Mouse (Mus musculus) midbrain, embryonic 13.5 days (tissue): ENCODE measurements around the gene Mybpc2. TPM values are rescaled to one million over a fixed set of nuclear protein-coding genes. Genes with fewer than 3 reads are reported as not detected.

ENCODE experiments used
- ATAC-seq: fragments of 200-750 bp; cut with Nextera tagmentation; 2 replicates; pipeline ENCODE4 v1.8.0; 2017; ENCODE audit warnings: mild to moderate bottlenecking, moderate TSS enrichment, moderate library complexity
- H3K27ac ChIP-seq: fragments of 300-500 bp; sonication (generic); 2 replicates; pipeline ENCODE4 v1.5.1; 2015; ENCODE audit warnings: inconsistent platforms, mild to moderate bottlenecking, moderate library complexity
- H3K27me3 ChIP-seq: fragments of 300-500 bp; sonication (generic); 2 replicates; pipeline ENCODE4 v1.6.1; 2015; ENCODE audit warnings: mild to moderate bottlenecking, inconsistent platforms
- H3K36me3 ChIP-seq: fragments of 300-500 bp; sonication (generic); 2 replicates; pipeline ENCODE4 v1.6.1; 2015; ENCODE audit warnings: mild to moderate bottlenecking, inconsistent platforms
- H3K4me1 ChIP-seq: fragments of 300-500 bp; sonication (generic); replicated peaks from 2 replicates; pipeline ENCODE4 v1.6.1; 2015; ENCODE audit warnings: inconsistent platforms
- H3K4me2 ChIP-seq: fragments of 300-500 bp; sonication (generic); replicated peaks from 2 replicates; pipeline ENCODE4 v1.6.1; 2015; ENCODE audit warnings: moderate library complexity, mild to moderate bottlenecking, inconsistent platforms
- H3K4me3 ChIP-seq: fragments of 300-500 bp; sonication (generic); replicated peaks from 2 replicates; pipeline ENCODE4 v1.5.1; 2015; ENCODE audit warnings: mild to moderate bottlenecking, inconsistent platforms
- H3K9ac ChIP-seq: fragments of 300-500 bp; sonication (generic); replicated peaks from 2 replicates; pipeline ENCODE4 v1.6.1; 2015; ENCODE audit warnings: mild to moderate bottlenecking, inconsistent platforms
- H3K9me3 ChIP-seq: fragments of 300-500 bp; sonication (generic); 2 replicates; pipeline ENCODE4 v1.6.1; 2016; ENCODE audit warnings: mild to moderate bottlenecking, inconsistent platforms
- WGBS: fragments of 180-500 bp; shearing (Covaris S2); methylation state at CpG from one replicate; pipeline ENCODE4 v1.1.7; 2015; 5-methylcytosine and 5-hydroxymethylcytosine counted together
- polyA plus RNA-seq: library from polyadenylated mRNA; unstranded; fragments of >200 nt; fragmentation: Nextera tagmentation; extraction: Ambion mirVana; gene quantifications from 2 replicates; pipeline ENCODE4 v1.2.1, GENCODE M21; 2015

The Mybpc2 gene
- polyA plus RNA-seq, 1 experiment from 2014 or later = 0.16 TPM

DNA sequence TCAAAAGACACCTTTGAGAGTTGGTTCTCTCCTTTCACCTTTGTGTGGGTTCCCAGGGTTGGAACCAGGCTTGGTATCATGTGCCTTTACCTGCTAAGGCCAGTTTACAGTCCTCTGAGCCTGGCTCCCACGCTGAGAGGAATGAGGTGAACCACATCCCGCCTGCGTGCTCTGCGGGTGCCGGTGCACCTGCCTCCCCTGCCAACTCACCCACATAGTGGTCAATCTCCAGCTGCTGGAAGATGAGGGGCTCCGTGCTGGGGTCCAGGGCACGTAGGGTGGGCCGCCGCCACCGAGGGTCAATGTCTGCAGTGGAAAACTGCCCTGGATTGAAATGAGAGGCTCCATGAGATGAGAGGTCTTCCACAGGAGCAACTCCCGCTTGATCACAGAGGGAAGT is 18.1 kb upstream of the Mybpc2 start:
- H3K4me1 ChIP-seq = peaks cover 6% of the 10 kb centered on the region
- H3K27me3 ChIP-seq = no peaks in the 10 kb centered on the region
- ATAC-seq = no peak
- H3K9ac ChIP-seq = no peak overlapping the region
- H3K4me3 ChIP-seq = no peak overlapping the region
- no peak overlapping the region for H3K4me2 ChIP-seq
- H3K9me3 ChIP-seq = no peaks in the 10 kb centered on the region; the same call in 1 of the 2 replicates
- WGBS = 94% methylated on average over 11 of the region's 11 CpGs
- peaks cover 55% of the 10 kb centered on the region for H3K36me3 ChIP-seq
- no peak overlapping the region for H3K27ac ChIP-seq

DNA sequence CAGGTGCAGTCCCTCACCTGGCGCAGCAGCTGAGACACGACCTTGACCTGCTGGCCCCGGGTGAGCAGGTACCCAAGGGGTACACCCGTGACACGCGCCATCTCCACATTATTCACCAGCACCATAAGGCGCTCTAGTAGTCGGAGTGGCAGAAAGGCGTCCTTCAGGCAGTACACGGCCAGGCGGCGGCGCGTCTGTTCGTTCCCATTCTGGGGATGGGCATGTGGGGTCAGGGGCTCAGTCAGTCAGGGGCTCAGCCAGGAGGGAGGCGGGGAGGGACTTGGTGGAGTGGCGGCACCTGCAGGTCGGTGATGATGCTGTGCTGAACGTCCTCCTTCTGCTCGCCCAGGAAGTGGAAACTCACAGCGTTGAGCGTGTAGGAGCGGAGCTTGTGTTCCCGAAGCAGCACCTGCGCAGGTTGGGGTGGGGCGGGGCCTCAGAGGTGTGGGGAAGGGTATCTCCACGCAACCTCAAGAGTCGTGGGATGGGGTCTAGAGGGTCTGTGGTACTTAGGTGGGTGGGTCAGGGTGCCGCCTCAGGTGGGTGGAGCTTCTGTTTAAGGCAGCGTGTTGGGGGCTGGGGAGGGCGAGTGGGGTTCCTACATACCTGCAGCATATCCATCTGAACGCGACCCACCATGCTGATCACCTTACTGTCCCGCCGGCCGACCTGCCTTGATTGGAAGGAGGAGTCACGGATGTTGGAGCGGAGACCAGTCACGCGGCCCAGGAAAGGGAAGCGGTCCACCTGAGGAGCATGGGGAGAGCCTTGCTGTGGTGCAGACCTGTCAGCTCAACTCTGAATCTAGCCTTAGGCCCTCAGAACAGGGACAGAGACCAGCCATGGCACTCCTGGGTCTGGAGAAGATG is 14.5 kb upstream of the Mybpc2 start:
- peaks cover 84% of the 10 kb centered on the region for H3K36me3 ChIP-seq
- H3K27ac ChIP-seq = no peak overlapping the region
- no peaks in the 10 kb centered on the region for H3K27me3 ChIP-seq
- WGBS = 93% methylated on average over 41 of the region's 41 CpGs
- ATAC-seq = no peak
- no peak overlapping the region for H3K9ac ChIP-seq
- H3K4me3 ChIP-seq = no peak overlapping the region
- no peaks in the 10 kb centered on the region for H3K9me3 ChIP-seq
- no peak overlapping the region for H3K4me2 ChIP-seq
- no peaks in the 10 kb centered on the region for H3K4me1 ChIP-seq

DNA sequence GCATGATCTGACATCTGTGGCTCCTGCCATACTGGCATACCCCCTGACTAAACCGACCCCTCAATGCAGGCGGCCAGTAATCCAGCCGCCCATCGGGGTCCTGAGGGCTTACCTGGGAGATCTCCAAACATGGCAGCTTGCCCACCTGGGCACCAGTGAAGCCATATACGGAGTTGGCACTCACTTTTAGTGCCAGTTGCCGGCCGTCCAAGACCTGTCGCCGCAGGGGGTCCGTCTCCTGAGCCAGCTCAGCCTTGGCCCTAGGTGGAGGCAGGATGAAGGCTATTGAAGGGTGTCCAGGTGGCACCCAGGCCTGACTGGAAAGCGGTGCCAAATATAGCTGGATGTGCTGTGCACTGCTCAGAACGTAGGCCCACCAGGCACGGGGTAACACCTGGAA is 13.0 kb upstream of the Mybpc2 start:
- Histone ChIP-seq H3K4me1 (no peaks in the 10 kb centered on the region), H3K27ac (no peak overlapping the region), H3K4me3 (no peak overlapping the region), H3K36me3 (peaks cover 96% of the 10 kb centered on the region), H3K27me3 (no peaks in the 10 kb centered on the region), H3K9ac (no peak overlapping the region), H3K9me3 (no peaks in the 10 kb centered on the region), H3K4me2 (no peak overlapping the region)
- WGBS = 93% methylated on average over 13 of the region's 13 CpGs
- ATAC-seq = no peak

DNA sequence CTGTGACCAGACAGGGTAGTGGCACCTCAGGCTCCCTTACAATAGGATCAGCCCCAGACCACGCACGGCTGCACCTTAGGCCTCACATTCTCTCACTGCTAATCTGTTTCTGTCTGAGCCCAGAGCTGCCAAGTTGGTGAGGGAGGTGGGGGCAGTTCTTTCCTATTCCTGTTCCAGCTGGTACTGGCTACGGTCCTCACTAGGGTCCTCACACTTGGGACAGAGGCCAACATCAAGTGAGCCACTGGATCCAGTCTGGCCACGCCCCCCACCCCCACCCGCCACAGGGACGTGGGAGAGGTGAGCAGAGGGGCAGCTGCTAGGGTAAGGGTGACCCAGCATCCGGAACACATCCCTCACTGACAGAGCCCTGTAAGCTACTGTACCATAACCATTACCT is 12.6 kb upstream of the Mybpc2 start:
- no peak for ATAC-seq
- Histone ChIP-seq H3K9ac (no peak overlapping the region), H3K4me3 (no peak overlapping the region), H3K9me3 (no peaks in the 10 kb centered on the region), H3K4me2 (no peak overlapping the region), H3K27ac (no peak overlapping the region), H3K36me3 (peaks cover 95% of the 10 kb centered on the region), H3K27me3 (no peaks in the 10 kb centered on the region), H3K4me1 (no peaks in the 10 kb centered on the region)
- 85% methylated on average over 7 of the region's 7 CpGs for WGBS

DNA sequence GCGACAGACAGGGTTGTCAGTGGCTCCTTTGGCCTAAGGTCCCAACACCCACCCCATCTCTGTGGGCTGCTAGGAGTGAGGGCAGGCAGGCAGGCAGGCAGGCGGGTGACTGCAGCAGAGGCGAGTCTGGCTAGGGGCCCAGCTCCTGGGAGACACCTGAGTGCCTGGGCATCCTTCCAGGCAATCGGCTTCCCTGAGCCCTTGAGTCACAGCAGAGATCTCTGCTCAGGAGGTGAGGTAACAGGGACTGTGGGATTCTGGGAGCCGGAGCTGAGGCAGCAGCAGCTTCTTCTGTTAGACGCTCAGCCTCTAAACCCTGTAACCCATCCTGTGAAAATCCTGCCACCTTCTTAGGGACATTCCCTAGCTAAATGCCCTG is 12.1 kb upstream of the Mybpc2 start:
- H3K9ac ChIP-seq = no peak overlapping the region
- no peak overlapping the region for H3K4me3 ChIP-seq
- H3K4me2 ChIP-seq = no peak overlapping the region
- no peaks in the 10 kb centered on the region for H3K27me3 ChIP-seq
- no peaks in the 10 kb centered on the region for H3K4me1 ChIP-seq
- no peaks in the 10 kb centered on the region for H3K9me3 ChIP-seq
- no peak overlapping the region for H3K27ac ChIP-seq
- H3K36me3 ChIP-seq = peaks cover 91% of the 10 kb centered on the region
- 94% methylated on average over 6 of the region's 6 CpGs for WGBS
- no peak for ATAC-seq

DNA sequence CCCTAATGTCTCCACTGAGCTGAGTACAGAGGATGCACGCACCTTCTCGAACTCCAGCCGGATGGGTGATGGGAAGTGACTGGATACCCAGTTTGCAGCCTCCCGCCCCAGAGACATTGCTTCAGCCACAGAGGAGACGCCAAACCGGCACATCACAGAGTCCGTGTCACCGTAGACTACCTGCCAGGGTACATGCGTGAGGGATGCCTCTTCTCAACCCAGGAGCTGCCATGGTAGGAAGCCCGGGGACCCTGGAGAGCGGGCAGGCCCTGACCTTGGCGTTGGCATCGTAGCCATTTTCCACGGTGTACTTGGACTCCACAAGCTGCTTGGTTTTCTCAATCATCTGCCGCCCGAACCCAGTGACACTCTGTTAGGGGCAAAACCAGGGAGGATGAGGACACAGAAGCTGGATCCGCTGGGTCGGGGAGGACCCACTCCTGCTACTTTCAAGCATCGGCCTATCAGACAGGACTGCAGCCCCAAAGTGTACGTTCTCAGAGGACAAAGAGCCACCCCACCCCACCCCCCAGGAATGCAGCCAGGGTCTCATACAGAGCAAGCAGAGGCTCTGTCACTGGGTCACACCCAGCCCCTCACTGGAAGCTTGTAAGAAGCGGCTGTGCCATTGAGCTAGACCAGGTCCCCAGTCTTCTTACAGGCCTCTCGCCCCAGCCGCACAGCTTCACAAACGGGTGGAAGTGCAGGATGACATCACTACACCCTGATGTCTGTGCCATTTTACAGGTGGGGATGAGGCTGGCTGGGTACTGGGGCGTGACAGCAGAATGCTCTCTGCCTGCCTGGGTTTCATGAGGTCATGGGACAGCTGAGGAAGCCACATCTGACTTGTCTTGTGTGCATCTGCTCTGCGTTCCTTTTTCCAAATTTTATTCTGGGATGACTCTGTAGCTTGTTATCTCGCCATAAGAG is 11.5 kb upstream of the Mybpc2 start:
- no peaks in the 10 kb centered on the region for H3K9me3 ChIP-seq
- 94% methylated on average over 27 of the region's 27 CpGs for WGBS
- ATAC-seq = no peak
- H3K4me1 ChIP-seq = no peaks in the 10 kb centered on the region
- H3K4me2 ChIP-seq = no peak overlapping the region
- no peak overlapping the region for H3K27ac ChIP-seq
- peaks cover 84% of the 10 kb centered on the region for H3K36me3 ChIP-seq
- no peak overlapping the region for H3K9ac ChIP-seq
- no peaks in the 10 kb centered on the region for H3K27me3 ChIP-seq
- H3K4me3 ChIP-seq = no peak overlapping the region

DNA sequence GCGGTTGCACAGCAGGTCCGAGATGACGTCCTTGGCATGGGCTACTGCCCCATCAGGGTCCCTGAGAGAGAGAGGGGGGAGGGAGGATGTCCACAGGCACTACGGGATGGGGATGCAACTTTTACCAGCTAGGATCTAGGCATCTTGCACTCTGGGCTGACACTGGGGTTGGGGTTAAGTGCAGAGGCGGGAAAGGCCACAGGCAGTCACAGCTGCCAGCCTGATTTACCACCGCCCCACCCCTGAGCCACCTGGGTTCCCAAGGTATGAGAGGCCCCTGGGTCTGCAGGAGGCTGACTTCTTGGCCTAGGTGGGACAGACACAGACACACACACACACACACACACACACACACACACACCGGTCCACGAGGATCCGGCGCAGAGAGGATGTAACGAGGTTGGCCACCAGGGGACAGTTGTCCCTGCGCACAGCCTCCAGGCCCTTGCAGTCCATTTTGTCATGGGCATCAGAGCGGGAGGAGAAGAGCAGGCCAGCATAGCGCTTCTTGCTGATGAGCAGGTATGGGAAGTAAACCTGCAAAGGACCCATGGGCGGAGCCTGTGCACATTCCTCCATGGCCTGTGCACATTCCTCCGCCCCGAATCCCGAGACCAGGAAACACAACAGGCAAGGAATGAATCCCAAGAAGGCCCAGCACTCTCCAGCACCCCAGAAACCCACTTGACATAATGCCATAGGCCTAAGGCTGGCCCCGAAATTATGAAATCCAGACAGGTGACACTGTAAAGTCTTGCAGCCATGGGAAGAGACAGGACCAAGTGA is 10.4 kb upstream of the Mybpc2 start:
- no peak overlapping the region for H3K9ac ChIP-seq
- H3K4me2 ChIP-seq = no peak overlapping the region
- 91% methylated on average over 19 of the region's 19 CpGs for WGBS
- H3K36me3 ChIP-seq = peaks cover 73% of the 10 kb centered on the region
- H3K4me1 ChIP-seq = no peaks in the 10 kb centered on the region
- ATAC-seq = no peak
- no peaks in the 10 kb centered on the region; the same call in 1 of the 2 replicates for H3K27me3 ChIP-seq
- no peaks in the 10 kb centered on the region for H3K9me3 ChIP-seq
- no peak overlapping the region for H3K4me3 ChIP-seq
- no peak overlapping the region for H3K27ac ChIP-seq

DNA sequence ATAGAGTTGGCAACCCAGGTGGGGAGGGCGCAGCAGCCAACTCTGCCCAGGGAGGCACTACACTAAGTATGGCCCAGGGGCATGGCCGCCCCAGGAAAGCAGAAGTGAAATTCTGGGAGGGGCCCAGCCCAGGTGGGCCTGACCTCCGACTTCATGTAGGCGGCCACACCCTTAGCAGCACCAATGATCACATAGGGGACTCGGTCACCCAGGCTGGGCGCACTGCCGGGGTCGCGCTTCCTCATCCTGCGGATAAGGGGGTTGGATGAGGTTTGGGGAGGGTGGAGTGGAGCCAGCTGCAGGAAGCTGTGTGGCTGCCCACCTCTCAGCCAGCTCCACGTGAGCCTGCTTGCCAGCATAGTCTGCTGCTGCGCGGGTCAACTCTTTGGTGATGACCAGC is 9.8 kb upstream of the Mybpc2 start:
- H3K4me1 ChIP-seq = no peaks in the 10 kb centered on the region
- H3K27ac ChIP-seq = no peak overlapping the region
- H3K9me3 ChIP-seq = no peaks in the 10 kb centered on the region
- no peak for ATAC-seq
- H3K27me3 ChIP-seq = peaks cover 5% of the 10 kb centered on the region
- H3K9ac ChIP-seq = no peak overlapping the region
- peaks cover 67% of the 10 kb centered on the region for H3K36me3 ChIP-seq
- H3K4me2 ChIP-seq = no peak overlapping the region
- 94% methylated on average over 13 of the region's 13 CpGs for WGBS
- H3K4me3 ChIP-seq = no peak overlapping the region

DNA sequence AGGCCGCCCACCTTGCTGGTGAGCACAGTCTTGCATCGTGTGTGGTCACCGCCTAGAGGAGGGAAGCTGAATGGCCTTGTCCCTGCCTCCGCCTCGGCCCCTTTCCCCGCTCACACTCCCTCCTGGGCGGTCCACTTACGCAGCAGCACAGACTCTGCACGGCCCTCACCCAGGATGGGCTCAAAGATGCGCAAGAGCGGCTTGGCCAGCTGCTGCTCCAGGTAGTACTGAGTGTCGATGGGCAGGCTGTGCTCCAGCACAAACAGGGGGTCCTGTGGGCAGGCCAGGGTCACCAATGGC is 9.2 kb upstream of the Mybpc2 start:
- Histone ChIP-seq H3K27ac (no peak overlapping the region), H3K4me1 (no peaks in the 10 kb centered on the region), H3K9ac (no peak overlapping the region), H3K4me3 (no peak overlapping the region), H3K4me2 (no peak overlapping the region), H3K27me3 (peaks cover 11% of the 10 kb centered on the region), H3K9me3 (no peaks in the 10 kb centered on the region), H3K36me3 (peaks cover 62% of the 10 kb centered on the region)
- ATAC-seq = no peak
- 80% methylated on average over 12 of the region's 12 CpGs for WGBS

DNA sequence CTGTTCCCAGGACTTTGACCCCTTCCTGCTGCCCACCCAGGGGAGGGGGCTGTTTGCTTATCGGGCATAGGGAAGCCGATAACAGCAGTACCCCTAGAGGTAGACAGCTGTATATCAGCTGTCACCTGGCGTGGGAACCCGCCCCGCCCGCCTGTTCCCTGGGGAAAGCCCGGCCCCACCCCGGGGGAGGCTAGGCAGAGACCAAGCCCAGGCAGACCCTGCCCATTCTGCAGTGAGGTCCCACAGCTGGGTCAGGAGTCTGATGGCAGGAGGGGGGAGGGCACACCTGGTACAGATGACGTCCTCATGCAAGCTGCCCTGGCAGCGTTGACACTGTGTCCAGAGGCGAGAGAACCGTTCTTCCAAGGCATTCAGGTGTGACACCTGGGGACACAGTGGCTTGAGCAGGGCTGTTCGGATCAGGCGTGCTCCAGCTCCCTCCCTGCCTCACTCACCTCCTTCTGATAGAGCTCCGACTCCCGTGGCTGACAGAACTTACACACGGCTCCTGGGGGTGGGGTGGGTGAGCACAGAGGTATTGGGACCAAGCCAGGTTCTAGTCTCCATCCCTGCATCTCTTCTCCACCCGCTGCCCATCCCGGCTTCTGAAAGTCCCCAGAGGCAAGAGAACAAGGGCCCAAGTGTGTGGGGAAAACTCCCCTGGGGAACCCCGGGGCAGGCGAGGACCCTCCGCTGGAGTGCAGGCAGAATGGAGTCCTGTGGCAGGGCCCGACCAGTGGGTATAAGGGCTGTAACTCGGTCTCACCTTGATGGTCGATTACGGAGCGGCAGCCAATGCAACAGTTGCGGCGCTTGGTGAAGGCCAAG is 8.7 kb upstream of the Mybpc2 start:
- WGBS = 89% methylated on average over 29 of the region's 29 CpGs
- Histone ChIP-seq H3K36me3 (peaks cover 56% of the 10 kb centered on the region), H3K4me2 (no peak overlapping the region), H3K4me3 (no peak overlapping the region), H3K27ac (no peak overlapping the region), H3K4me1 (peaks cover under 1% of the 10 kb centered on the region; the same call in 1 of the 2 replicates), H3K27me3 (peaks cover 16% of the 10 kb centered on the region), H3K9me3 (no peaks in the 10 kb centered on the region), H3K9ac (no peak overlapping the region)
- ATAC-seq = no peak

DNA sequence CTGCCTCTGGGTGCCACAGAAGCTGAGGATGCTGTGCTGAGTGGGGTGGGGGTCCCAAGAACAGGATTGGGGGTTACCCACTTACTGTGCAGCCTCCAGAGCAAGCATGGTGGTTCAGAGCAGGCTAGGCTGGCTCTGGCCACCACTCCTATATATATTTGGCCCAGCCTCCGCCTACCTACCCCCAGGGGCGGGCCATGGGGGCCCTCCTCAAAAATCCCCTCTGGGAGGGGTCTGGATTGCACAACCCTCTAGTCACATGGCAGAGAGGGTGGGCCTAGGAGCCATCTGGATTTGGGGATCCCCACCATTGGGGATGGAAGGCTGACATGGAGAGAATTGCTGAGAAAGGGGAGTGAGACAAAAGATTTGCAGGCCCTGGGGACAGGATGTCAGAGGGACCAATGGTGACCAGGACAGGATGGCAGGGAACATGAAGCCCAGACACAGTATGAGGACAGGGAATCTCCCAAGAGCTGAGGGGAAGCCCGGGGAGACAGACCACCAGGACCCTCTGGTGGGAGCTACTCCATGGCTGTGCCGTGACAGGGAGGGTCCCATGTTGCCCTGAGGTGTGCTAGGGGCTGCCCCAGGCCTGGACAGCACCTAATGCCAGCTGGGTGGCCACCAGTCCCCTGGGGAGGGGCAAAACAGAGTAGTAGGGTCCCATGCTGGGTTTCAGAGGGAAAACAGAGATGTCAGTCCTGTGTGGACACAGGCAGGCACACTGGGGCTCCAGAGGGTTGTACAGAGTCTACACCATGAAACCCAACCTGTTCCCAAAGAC is 7.7 kb upstream of the Mybpc2 start, which contains the start of gene Spib:
TSS of gene Spib (minus strand) at position 126 of the 787 bp plus-strand sequence.
- H3K4me2 ChIP-seq = no peak within 1 kb of the TSS
- no peak within 1 kb of the TSS for H3K4me3 ChIP-seq
- H3K36me3 ChIP-seq = peaks cover 46% of the 10 kb centered on the region
- no peaks in the 10 kb centered on the region for H3K9me3 ChIP-seq
- 91% methylated on average over 4 of the region's 4 CpGs for WGBS
- no peak for ATAC-seq
- H3K9ac ChIP-seq = no peak within 1 kb of the TSS
- H3K4me1 ChIP-seq = peaks cover 6% of the 10 kb centered on the region
- H3K27ac ChIP-seq = no peak within 1 kb of the TSS
- H3K27me3 ChIP-seq = peaks cover 22% of the 10 kb centered on the region
